Mouse (Mus musculus) left cerebral cortex, adult 11 months (tissue): Measurements from ENCODE around the gene Bcl2l13.
"Not testable (repeated sequence)": the region's sequence is repeated elsewhere in the genome, so short reads cannot be mapped to it uniquely, and the experiment has no call there.

Experiments
- DNase-seq: peaks from one replicate; pipeline ENCODE4 v3.0.0; 2022; ENCODE audit warnings: low spot score

Bcl2l13 gene

DNA sequence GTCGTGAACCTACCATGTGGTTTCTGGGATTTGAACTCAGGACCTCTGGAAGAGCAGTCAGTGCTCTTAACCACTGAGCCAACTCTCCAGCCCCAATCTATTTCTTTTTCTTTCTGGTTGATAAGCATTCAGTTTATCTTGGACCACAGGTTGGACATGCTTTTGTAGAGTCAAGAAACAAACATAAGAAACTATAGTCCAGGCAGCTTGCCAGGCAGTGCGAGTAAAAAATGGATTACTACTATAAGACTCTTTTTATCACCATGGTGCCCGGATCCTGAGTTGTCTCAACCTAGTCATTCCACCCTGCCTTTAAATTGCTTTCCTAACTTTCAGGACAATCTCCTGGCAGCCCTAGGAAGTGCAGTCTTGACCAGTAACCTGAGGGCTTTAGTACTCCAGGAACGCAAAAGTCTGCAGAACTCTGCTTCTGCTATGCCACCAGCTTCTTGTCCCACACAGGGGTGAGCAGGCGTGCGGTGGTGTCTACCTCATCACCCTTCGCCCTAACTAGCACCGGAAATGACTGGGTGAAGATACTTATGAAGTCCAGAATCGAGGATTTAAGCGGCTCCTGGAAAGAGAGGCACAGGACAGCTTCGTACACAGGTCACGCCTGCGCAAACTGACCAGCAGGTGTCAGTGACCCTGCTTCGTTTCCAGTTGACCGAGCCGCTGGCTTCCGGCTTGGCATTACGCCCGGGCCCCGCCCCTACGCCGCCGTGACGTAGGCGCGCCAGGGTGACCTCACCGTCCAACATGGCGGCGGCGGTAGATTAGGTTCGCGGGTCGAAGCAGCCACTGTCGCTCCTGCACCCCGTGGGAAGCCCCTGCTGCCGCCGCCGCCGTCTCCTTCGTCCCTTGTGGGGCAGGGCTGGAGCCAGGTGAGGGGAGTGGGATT lies at the start of gene Bcl2l13:
TSS of gene Bcl2l13 (plus strand) at position 739 of the 901 bp plus-strand sequence.
- DNase-seq, result peak; percentile 85

DNA sequence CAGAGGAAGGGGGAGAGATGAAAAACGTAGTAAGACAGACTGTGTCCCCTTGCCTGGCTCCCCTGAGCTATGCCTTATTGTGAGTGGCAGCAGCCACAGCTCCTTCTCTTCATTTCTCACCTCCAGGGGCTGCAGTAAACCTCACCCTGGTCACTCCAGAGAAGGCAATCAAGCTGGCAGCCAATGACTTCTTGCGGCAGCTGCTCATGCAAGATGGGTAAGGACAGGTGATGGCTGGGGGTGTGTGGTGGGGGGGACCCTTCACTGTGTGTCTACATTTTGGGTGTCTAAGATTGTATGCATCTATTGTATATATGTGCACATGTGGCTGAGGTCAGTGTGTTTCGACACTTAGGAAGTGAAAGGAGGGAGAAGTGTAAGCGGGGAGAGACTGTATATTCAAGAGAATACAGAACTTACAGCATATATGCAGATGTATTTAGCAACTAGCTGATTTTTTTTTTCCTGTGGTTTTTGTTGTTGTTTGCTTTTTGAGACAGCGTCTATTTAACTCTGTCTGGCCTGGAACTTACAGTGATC lies 47.9 kb upstream of the Bcl2l13 start:
- no peak for DNase-seq

DNA sequence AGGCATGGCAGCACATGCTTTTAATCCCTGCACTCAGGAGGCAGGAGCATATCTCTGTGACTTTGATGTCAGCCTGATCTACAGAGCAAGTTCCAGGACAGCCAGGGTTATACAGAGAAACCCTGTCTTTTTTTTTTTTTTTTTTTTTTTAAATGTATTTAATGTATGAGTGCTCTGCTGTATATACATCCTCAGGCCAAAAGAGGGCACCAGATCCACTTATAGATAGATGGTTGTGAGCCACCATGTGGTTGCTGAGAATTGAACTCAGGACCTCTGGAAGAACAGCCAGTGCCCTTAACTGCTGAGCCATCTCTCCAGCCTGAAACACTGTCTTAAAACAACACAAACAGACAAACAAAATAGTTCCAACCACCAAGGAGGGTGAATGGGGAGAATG lies 47.1 kb upstream of the Bcl2l13 start:
- no peak for DNase-seq

DNA sequence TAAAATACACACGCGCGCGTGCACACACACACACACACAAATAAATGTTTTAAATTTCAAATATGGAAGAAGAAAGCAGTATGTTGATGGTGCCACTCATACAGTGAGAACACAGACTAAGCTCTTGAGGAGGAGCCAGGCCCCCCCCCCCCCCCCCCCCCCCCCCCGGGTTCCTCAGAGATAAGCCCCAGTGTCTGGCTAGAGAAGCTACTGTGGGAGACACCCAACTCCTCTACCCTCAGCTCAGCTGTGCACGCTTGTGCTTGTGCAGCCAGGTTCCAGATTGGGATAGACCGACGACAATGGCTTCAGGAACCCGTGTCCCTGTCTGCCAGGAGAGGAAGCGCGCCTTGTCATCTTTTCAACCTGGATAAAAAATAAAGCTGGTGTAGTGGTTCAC lies 45.9 kb upstream of the Bcl2l13 start:
- DNase-seq, result no peak

DNA sequence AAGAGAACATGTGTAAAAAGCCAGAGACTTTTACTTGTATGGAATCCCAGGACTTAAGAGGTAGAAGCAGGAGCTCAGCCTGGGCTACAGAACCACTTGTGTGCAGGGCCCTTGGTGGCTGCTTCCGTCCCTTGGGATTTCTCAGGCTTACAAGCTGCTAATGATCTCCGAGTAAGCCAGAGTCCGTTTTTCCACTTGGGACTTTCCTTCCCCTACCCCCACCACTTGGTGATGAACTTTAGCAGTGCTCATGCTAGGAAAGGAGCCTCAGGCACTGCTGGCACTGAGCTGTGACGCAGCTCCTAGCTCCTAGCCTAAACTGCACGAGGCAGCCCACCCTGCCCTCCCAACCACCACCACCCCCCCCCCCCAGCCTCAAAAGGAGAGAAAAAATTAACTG lies 45.3 kb upstream of the Bcl2l13 start:
- DNase-seq, result no peak

DNA sequence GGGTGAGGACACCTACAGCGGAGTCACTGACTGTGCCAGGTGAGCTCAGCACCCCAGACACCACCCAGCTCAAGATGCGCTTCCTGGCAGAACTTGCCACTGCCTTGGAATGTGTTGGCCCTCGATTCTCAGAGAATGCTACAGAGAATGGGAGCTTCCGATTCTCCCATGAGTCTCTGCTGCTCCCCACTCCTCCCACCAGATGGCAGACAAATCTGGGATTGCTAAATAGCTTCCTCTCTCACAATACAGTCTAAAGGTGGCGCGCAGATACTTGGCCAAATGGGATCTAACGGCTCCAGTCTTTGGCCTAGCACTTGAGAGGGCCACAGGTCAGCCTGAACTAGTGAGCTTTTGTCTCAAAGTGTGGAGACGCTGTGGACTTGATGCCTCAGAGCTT lies 43.1 kb upstream of the Bcl2l13 start:
- DNase-seq, result no peak

DNA sequence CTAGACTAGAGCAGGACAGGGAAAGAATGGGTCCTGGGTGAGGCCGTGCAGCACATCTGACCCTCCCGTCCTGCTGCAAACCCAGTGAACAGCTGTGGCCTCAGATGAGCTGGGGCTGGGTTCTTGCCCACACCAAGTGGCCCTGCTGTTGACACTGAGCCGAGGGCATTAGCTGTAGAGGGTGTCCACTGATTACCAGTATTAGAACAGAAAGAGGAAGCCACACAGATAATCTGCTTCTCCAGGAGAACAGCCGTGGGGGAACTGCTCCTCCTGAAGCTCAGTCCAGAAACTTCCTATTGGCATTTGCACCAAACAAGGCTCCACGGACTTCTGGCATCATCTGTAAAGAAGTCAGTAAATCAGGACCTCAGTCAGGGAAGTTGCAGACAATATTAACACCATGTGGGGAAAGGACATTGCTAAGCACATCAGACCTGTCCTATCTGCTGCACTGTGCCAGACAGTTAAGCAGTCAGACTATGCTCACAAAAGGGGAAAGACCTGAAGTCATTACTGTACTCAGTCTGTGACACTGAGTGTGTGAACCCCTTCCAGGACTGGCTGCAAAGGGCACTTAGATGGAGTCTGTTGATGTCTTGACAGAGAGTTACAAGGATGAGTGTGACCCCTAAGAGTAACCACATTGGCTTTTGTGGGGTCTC lies 40.5 kb upstream of the Bcl2l13 start:
- no peak for DNase-seq

DNA sequence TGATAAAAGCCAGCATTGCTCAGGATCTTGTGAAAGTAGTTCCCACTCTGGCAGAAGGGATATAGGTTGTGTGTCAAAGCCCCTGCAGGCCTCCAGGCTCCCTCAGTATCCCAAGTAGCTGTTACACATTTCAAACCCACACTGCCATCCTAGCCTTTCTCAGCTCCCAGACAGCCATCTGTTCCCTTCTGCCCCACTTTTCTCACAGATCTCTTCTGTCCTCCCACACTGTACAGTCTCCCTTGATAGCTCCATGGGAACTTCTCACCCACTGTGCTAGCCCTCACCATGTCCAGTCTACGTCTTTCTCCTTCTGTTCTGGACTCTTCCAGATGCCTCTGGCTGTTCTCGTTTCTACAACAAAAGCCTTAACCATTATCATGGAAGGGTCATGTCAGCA lies 39.9 kb upstream of the Bcl2l13 start:
- peak; percentile 34 for DNase-seq

DNA sequence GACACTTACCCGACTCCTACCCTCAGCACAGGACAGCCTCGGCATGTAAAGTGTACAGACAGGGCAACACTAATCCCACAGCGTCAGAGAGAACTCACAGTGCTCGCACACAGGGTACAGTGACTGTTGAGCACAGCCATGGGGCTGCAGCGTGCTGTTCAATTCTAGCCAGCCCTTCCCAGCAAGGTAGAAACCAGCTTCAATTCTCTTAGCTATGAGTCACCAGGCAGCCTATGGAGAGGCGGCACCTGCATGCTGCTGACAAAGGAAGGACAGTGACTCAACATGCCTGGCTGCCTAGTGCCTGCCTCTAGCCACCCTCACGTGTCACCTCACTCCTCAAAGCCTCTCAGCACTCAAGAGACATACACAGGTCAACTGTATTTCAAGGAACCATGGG lies 38.0 kb upstream of the Bcl2l13 start:
- DNase-seq, result peak; percentile 40

DNA sequence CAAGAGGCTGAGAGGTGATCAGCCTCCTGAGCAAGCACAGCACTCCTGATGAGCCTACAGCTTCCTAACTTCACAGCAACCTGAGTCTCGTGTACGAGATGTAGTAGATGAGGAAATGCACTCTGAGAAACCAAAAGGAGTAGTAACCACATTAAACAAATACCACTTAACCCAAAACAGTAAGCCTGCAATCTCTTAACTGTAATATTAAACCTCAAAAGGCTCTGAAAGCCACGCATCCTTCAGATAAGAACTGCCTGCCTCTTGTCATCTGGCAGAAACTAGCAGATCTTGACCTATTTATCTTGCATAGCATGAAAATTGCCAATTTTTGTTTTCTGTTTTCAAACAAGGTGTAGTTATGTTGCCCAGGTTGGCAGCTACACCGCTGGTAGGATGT lies 37.1 kb upstream of the Bcl2l13 start:
- no peak for DNase-seq

DNA sequence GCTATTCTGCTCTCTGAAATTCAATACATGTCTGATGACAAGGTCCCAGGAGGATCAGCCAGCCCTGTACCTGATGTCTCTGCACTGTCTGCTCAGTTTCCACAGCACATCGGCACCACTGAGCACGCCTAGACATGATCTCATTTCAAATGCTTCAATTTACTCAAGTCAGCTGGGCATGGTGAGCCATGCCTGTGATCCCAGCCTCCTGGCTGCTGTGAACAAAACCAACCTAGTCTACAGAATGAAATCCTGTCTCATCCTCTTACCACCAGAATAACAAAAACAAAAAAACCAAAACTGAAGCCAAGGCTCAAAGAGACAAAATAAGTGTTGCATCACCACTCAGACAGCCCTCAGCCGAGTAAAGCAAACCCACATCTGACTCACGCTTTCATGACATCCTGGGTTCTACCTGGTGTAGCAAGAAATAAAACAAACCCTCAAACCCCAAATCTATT lies 36.4 kb upstream of the Bcl2l13 start:
- DNase-seq, result no peak

DNA sequence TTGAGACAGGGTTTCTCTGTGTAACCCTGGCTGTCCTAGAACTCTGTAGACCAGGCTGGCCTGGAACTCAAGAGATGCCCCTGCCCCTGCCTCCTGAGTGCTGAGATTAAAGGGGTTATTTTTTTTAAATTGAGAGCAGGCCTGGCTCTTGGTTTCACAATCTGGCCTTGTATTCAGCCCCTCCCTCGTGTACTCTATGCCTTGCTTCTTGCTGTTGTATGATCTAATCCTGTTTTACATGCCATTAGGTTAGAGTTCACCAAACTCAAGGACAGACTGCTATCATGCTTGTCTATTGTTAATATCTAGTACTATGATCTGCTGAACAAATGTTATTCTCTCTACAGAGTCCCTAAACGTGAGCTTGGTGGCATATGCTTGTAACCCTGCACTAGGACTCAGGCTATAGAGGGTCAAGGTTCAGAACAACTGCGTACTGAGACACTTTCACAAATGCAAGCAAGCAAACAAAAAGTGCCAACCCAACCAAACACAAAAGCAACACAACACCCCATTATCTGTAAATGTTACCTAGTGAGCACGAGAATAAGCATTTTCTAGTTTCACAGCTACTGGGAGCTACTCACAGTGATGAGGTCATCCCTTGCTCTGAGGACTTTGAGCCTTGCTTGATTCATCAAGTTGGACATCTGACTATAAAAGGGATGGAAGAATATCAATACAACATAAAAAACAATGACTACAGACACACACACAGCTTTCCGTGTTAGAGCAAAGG lies 28.8 kb upstream of the Bcl2l13 start:
- no peak for DNase-seq

DNA sequence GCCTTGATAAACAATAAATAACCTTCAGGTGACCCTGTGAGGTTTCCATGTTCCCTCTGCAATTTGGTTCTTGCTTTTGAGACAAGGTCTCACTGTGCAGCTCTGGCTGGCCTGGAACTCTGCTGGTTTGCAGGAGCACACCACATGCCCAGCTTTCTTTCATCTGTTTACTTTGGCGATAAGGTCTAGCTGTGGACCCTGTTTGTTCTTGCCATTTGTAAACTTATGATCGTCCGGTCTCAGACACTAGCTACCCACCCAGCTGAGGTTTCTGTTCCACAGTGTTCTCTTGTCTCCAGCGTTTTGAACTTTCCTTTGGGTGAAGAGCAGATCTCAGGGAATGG lies 28.3 kb upstream of the Bcl2l13 start:
- no peak for DNase-seq

DNA sequence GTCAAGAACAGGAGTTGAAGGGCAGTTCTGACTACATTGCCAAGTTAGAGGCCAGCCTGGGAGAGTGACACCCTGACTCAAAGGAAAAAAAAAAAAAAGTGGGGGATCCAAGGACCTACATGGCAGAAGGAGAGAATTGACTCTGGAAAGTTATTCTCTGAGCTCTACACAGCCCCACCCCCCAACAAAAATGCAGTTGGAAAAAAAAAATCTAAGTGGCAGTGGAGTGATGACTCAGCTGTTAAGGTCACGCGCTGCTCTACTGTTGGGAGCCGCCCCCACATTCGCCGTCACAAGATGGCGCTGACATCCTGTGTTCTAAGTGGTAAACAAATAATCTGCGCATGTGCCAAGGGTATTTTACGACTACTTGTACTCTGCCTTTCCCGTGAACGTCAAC lies 24.0 kb upstream of the Bcl2l13 start:
- not testable (repeated sequence) for DNase-seq

DNA sequence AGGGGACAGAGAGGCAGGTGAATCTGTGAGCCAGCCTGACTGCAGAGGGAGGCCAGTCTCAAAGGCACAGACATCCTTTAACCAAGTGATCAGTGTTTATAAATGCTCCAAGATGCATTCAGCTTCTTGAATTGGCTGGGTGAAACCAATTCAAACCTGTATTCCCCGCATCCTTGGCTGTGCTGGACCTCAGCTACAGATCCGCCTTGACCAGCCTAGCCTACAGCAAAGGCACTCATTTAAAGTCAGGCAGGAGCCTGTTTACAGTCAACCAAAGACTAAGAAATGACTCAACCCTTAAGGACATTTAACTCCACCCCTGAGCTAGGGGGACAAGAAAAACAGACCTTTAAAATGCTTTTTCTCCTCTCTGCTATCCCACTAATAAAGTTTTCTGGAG lies 16.7 kb upstream of the Bcl2l13 start:
- no peak for DNase-seq

DNA sequence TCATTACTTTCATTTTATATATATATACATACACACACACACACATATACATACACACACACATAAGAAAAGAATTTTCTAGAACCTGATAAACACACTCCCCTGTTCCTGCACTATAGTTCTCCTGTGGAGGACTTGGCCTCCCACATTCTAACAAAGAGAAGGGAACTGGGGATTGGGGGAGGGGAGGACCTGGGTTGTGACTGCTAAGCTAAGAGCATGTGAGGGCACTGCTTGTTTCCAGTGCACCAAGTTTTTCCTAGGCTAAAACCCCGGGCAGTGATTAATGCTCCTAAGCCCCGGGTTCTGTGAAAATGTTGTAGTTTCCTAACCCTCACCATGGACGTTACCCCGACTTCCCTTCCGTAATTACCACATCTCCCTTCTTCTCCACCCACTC lies 15.9 kb upstream of the Bcl2l13 start:
- no peak for DNase-seq

DNA sequence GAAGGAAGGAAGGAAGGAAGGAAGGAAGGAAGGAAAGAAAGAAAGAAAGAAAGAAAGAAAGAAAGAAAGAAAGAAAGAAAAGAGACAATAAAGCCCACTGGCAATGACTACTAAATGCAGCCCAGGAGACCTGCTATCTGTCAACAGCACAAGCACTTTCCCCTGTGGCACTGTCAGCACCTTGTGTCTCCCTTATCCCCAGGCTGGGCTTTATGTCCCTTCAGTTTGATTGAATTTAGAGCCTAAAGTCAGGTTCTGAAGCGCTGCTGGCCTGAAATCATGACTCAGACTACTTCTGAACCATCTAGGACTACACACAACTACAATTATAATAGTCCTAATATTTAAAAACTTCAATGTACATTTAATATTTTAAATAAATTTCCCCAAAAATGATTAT lies 15.1 kb upstream of the Bcl2l13 start:
- no peak for DNase-seq

DNA sequence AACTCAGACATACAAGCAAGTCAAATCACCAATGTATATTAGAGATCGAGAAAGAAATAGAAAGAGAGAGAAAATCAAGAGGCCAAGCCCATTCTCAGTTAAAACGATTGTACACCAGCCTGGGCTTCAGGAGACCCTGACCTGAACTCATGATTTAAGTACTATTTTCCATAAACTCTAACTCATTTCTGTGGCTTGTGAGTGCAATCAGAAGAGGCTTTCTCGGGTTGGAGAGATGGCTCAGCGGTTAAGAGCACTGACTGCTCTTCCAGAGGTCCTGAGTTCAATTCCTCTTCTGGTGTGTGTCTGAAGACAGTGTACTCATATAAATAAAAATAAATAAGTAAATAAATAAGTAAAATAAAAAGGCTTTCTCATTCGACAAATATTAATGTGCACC lies 14.3 kb upstream of the Bcl2l13 start:
- DNase-seq, result no peak

DNA sequence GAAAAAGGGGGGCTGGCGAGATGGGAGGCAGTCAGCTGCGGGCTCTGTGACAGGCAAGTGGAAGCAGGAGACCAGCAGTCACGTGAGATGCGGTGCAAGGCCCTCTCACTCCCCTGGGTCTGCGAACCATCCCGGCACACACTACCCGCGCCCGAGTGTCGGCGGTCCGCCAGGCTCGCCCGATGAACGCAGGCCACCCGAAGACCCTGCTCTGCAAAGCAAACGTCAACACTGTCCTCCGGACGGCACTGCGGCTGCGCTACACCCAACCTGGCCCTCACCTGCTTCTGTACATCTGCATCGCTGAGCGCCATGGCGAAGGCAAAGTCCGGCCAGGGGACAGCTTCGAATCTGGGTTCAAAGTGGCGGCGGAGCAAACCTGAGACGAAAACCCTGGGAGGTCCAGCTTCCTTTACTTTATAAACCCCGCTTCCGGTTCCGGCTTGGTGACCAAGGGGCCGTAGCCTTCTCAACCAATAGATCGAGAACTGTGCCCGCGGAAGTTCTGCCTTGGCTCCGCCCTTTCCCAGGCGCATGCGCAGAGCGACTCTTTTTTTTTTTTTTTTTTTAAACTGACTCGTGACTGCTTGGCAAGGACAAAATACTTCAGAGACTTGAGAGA lies 13.6 kb upstream of the Bcl2l13 start, which contains the start of gene Atp6v1e1:
TSS of gene Atp6v1e1 (minus strand) at position 487 of the 622 bp plus-strand sequence.
- peak; percentile 87 for DNase-seq

DNA sequence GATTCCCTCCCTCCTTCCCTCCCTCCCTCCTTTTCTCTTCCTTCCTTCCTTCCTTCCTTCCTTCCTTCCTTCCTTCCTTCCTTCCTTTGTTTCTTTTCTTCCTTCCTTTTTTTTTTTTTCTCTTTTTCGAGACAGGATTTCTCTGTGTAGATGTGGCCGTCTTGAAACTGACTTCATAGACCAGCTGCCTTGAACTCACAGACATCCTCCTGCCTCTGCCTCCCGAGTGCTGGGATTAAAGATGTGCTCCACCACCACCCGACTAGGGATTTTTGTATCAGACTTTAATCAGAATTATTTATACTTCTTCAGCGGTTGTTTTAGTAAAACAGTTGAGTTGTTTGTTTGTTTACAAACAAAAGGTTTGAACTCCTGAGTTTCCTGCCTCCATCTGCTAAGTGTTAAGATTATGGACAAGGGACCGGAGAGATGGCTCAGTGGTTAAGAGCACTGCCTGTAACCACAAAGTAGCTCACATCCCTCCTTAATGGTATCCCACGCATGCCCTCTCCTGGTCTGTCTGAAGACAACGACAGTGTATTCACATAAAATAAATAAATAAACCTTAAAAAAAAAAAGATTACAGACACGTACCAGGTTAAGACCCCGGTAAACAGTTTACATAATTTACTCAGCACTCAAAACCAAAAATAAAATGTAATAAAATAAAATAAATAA lies 12.9 kb upstream of the Bcl2l13 start:
- no peak for DNase-seq

DNA sequence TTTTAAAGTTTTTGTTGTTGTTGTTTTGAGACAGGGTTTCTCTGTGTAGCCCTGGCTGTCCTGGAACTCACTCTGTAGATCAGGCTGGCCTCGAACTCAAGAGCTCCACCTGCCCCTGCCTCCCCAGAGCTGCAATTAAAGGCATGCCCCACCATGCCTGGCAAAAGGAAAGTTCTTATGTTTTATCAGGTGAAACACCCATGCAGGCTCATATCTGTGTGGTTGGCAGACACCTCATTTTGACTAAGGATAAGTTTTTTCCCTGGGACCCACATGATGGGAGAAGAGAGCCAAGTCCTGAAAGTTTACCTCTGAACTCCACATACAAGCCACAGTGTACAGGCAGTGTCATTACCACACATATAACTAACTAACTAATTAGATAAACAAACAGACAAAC lies 6.0 kb upstream of the Bcl2l13 start:
- DNase-seq, result no peak
